Mouse (Mus musculus) yolk sac, embryonic 10.5 days (tissue): ENCODE measurements around the gene Aqp7.

ENCODE experiments used
- DNase-seq: peaks from one replicate; pipeline ENCODE4 v3.0.0-alpha.2; 2017; ENCODE audit warnings: low spot score

Gene Aqp7

GRCm38 (mm10) chr4:41000271-41000670, 47.7 kb downstream of the Aqp7 start:
- no peak for DNase-seq

DNA sequence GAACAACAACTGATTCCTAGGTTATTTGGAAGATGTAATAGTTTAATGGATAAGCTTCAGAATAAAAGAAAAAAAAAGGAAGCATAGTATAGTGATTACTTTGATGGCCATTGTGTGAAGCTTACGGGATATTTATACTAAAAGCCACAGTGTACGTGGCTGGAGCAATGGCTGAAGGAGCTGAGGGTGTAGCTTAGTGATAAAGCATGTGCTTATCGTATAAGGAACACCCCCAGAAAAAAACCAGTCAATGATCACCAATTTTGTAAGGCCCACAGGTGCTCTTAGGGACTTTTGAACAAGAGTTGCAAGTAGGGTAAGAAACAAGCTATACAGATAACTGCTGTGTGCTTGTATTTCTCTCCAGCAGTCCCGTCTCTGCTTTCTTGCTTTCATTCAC, 50.0 kb downstream of the Aqp7 start:
- DNase-seq = no peak

GRCm38 (mm10) chr4:40996302-40996701, 51.6 kb downstream of the Aqp7 start:
- DNase-seq = no peak

GRCm38 (mm10) chr4:40989633-40990032, 58.3 kb downstream of the Aqp7 start:
- DNase-seq = no peak

DNA sequence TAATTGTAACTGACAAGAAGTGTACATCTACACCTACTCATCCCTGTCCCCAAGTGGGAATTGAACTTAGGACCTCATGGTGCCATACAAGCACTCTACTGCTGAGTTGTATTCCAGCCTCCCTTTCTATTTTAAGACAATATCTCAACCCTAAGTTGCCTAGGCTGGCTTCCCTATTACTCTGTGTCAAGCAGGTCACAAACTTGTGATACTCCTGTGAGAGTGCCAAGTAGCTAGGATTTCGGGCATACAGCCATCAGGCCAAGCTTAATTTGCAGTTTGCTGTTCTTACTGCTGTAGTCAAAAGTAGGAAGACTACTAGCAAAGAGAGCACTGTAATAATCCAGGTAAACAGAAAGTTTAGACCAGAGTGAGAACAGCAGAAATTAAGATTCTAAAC, 64.3 kb downstream of the Aqp7 start:
- no peak for DNase-seq
